Mouse (Mus musculus) cerebellum, adult (tissue): ENCODE data around the gene Pcyox1.

ENCODE experiments used
- ATAC-seq: cut with Nextera tagmentation; 2 replicates; pipeline ENCODE4 v1.9.2; 2017; ENCODE audit warnings: mild to moderate bottlenecking, moderate library complexity, mixed read lengths; ENCODE audit not compliant: insufficient number of reproducible peaks, low FRiP score, low TSS enrichment

The Pcyox1 gene

DNA sequence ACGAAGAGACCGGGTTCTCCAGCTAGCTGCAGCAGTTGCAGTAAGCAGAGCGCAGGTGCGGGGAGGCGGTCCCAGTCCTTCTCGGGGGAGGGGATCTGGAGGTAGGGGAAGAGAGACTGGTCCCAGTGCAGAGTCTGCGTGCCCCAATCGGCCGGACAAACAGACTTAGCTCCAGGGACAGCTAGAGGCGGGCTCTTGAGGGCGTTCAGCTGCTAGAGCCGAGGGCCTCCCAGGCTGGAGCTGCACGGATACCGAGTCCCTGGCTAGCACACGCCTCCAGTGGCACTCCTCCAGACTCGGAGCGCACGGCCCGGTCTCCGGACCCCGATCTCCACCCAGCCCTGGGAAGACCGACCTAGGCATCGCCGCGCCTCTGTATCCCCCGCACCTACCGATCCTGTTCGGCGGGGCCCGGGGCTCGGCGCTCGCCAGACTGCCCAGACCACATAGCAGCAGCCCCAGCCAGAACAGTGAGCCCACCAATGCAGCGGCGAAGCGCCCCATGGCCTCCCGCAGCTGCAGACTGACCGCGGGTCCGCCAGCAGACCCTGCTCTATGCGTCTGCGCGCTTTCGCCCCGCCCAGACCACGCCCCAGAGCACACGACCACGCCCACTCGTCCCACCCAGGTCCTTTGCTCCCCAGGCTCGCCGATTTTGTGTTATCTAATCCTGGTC is at the start of gene Pcyox1:
Gene Pcyox1, minus strand, starts transcription at position 574 of the 676 bp plus-strand sequence.
- peak; percentile 85 for ATAC-seq

DNA sequence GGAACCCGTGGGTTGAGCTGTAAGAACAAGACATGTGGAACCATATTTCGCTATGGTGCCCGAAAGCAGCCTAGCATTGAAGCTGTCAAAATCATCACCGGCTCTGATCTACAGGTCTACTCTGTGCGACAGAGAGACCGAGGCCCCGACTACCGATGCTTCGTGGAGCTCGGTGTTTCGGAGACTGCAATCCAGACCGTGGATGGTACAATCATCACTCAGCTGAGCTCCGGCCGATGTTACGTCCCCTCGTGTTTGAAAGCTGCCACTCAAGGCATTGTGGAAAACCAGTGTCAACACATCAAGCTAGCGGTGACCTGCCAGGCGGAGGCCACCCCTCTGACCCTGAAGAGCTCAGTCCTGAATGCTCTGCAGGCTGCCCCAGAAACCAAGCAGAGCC is 48.6 kb upstream of the Pcyox1 start:
- no peak for ATAC-seq

DNA sequence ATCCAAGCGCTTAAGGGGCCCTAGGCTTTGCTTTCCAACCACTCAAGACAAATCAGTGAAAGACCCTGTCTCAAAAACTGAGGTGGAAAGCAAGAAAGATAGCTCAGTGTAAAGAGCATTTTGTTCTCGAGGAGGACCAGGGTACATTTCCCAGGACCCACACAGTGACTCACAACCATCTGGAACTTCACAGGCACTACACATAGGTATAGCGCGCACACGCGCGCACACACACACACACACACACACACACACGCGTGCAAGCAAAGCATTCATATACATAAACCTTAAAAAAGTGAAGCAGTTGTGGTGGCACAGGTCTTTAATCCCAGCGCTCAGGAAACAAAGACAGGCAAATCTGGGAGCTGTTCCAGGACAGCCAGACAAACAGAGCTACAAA is 44.6 kb upstream of the Pcyox1 start:
- ATAC-seq: no peak

DNA sequence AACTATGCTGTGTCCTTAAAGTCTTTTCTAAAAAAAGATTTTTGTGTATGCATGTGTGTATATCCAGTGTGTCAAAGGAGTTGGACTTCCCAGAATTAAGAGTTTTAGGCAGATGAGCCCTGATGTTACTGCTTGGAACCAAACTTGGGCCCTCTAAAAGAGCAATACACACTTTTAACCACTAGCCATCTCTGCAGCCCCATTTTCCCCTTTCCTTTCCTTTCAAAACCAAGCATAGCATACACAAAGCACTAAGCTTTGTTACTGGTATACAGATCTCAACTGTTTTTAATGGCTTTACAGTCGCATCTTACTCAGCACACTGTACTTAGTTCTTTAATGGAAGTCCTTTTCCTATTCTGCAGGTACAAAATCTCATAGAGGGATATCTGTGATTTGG is 42.6 kb upstream of the Pcyox1 start:
- no peak for ATAC-seq

DNA sequence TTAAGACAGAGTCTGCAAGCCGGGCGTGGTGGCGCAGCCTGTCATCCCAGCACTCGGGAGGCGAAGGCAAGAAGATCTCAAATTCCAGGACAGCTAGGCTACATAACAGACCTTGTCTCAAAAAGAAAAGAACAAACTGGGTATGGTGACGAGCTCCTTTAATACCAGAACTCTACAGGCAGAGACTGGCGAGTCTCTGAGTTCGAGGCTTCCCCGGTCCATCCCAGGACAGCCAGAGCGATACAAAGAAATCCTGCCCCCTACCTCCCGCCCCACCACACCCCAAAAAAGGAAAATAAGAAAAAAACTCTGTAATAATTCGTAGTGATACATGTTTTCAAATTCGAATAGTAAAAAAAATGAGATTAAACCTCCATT is 42.2 kb upstream of the Pcyox1 start:
- no peak for ATAC-seq

DNA sequence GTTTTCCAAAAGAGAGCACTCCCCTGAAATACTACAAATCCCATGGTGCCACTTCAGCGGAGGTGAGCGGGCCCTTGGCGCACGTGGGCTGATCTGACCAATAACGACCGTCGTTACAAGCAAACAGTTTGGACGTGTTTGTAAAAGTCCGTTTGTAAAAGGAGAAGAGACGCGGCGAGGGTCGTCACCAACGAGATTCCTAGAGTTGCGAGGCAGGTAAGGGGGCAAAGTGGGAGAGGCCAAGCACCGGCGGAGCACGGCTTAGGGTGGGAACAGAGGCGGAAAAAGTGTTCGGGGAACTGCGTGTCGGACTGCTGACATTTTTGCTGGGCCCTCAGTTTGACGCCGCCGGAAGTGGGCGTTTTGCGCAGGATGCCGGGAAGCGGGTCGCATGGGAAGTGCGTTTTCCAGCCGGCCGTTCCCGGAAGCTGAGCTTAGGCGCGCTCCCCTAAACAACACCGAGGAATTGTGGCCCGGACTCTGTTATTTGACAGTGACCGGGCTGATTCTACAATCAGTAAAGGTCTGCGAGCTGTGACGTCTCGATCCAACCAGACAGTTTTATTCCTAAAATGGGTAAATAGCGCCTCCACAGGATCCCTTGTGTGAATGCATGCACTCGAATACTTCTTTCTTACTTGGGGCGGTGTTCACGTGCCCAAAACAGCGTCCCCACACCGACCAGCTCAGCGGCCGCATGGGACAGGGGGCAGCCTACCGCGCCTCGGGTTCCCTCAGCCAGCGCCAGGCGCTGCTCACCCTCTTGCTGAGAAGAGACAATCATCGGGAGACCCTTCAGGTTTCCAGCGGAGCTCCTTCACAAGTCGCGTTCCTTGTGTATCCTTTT is 41.5 kb upstream of the Pcyox1 start, which contains the start of gene C87436:
Gene C87436, plus strand, starts transcription at position 103 of the 847 bp plus-strand sequence.
- ATAC-seq: peak; percentile 93

DNA sequence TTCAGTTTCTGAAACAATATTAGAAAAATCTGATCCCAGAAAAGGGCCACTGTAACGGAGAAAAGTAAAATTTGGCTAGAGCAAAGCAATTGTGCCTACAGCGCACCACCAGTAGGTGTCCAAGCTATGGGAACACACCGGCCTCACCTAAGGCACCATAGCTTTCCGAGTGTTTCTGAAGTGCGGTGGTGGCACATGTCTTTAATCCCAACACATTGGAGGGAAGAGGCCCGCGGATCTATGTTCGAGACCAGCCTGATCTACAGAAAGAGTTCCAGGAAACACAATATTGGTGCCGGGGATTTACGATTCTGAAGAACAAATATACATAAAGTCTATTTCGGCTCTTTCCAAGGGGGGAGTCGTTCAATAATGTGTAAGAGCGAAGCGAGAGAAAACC is 40.8 kb upstream of the Pcyox1 start:
- peak; percentile 24; the same call in 1 of the 2 replicates for ATAC-seq

DNA sequence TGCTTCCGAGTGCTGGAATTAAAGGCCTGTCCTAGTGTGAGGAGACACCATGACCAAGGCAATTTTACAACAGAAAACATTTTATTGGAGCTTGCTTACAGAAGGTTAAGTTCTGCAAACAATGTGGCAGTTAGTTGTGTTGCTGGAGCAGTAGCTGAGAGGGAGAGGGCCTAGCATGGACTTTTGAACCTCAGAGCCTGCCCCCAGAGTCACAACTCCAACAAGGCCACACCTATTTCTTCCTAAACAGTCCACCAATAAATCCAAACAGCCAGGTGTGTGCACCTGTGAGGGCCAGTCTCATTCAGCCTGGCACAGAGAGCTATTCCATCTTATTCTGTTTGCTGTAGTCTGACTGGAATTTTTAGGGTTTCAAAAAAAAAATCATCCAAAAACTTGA is 36.7 kb upstream of the Pcyox1 start:
- no peak for ATAC-seq

DNA sequence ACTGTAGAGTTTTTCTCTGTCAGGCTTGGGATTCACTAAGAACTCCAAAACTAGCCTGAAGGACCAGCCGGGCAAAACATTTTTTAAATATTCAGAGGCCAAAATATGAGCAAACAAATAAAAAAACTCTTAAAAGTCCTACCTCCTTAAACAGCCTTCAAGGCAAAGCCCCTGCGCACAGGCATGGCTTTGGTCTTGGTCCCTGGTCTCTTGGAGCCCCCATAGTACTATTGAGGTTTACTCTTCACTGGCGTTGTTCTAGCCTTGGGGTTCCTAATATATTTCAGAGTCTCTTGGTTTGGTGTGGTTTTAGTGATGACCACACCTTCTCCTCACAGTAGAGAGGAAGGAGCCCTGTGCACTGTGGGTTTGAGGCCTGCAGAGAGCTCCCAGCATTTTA is 34.6 kb upstream of the Pcyox1 start:
- no peak for ATAC-seq

DNA sequence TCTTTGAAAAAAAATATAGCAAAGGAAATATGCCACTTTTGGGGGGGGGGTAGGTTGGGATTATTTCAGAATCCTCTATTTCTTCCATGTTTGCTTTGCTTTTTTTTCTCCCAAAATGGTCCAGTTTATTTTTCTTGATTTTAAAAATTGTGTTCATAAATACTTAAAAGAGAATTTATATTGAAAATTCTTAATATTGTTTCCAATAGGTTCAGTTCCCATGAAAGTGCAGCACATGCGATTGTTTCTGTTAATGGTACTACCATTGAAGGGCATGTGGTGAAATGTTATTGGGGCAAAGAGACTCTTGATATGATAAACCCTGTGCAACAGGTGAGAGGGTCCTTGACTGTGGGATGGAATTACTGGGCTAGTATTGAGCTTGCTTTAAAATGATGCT is 29.4 kb upstream of the Pcyox1 start, which contains the start of gene Gm44790:
Gene Gm44790, plus strand, starts transcription at position 301 of the 400 bp plus-strand sequence.
- no peak for ATAC-seq

DNA sequence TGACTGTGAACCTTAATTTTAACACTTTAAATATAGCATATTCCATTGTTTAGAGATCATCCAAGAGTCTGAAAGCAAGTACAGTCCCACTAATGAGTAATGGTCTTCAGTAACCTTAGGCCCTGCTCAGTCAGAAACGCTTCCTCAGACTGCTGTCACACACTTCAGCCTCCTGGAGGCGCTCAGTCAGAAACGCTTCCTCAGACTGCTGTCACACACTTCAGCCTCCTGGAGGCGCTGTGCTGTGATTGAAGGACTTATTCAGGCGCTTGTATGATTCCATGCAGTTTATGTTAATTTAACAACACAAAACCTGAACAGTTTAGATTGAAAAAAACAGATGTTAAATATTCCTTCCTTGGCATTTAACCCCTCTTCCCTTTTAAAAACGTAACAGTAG is 23.5 kb upstream of the Pcyox1 start:
- ATAC-seq: no peak

DNA sequence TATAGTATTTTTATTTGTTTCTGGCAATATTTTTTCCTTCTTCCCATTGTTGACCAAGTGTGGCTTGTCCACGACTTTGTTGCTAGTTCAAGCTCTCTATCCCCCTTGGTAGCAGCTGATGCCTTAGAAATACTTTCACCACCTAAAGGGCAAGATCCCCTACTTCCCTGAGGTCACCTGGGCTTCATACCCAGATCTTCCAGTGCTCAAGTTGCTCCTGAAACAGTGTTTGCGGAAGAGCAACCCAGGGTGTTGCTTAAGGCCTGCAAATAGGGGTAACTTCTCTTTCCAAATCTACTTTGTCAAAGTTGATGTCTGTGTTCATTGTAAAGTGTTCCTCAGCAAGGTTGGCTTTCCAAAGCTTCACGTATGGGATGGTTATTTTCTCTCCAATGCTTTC is 22.3 kb upstream of the Pcyox1 start:
- ATAC-seq: no peak

DNA sequence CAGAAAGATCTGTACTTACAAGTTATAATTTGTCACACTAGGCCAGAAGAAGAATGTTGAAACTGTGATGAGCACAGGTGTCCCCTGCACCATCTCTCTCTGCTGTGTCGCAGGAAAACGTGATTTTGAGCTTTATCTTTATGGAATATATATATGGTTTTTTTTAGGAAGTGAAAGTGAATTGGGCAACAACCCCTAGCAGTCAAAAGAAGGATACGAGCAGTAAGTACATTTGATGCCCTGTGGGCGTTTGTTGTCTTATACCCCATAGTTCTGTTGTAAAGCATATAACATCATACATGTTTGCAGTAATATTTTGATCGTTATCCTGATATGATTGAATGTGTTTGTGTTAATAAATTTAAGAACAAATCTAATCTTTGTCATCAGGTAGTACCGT is 21.8 kb upstream of the Pcyox1 start:
- ATAC-seq: no peak

DNA sequence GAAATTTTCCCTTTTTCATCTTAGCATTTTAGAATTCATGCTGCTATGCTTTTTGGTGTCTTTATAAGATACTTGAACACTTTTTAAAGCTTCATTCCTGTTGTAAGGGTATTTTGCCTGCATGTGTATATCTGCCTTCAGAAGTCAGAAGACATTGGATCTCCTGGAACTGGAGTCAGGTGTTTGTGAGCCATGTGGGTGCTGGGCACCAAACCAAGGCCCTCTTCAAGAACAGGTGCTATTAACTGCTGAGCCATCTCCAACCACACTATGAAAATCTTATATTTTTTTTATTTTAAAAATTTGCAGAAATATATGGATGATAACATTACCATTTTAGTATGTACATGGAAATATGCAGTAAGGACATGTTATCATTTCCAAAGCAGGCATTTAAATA is 9.4 kb upstream of the Pcyox1 start:
- no peak for ATAC-seq

DNA sequence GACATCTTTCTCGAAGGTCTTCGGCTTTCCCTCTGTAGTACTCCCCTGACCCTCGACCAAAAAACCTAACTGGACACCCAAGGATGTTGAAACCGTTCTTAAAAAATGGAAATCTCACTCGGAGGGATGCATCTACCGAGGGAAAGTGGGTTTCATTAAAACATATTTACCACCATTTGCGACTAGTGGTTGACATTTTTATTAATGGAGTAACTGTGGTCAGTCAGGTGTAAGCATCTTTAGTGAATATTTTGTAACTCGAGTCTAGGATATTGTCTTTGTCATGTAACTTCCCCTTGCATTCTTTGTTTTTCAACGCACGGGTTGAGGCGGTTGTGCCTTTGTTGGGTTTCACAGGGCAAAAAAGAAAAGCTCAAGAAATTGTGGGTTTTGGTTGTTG is 8.0 kb upstream of the Pcyox1 start:
- ATAC-seq: no peak

DNA sequence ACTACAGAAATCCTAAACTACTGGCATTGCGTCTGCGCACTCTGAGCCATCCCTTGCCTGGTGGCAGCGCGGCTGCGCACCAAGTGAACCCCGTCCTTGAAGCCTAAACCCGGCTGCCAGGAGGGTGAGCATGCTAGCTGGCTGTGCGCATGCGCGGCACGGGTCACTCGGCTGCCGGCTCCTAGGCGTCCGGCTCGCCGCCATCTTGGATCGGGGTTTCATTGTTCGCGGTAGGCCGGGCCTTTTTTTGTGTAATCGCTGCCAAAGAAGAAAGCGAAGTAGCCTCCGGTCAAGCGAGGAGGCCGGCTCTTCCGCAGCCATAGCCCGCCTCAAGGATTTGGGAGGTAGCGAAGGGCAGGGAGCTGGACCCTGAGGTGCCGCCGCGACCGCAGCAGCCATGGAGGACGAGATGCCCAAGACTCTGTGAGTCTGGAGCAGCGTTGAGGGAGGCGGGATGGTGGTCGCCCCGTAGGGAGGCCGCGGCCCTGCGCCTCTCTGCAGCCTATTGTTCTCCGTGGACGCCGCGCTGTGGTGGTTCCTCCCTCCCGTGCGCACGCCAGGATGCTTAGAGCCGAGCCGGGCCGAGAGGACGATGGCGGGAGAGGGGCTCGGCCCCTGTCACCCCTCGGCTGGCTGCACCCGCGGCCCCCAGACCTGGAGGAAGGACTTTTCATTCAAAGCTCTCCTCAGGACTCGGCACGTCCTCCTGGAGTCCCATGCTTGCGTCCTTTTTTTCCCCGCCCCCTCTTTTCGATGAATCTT is 7.3 kb upstream of the Pcyox1 start, which contains the start of gene Tia1:
Gene Tia1, plus strand, starts transcription at position 120 of the 762 bp plus-strand sequence.
- peak; percentile 97 for ATAC-seq

DNA sequence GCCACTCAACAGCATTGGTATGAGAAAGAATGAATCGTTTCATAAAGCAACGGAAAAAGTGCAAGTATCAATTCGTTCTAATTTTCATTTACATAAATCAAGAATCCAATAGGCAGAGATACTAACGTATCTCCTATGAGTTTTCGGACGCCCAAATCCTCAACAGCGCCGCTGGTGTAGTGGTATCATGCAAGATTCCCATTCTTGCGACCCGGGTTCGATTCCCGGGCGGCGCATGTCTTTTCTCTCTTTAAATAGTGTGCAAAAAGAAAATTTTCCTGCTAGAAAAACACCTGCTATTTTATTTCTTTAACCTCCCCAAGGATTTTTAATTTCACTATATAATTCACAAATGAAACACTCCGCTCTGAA is 6.8 kb upstream of the Pcyox1 start:
- ATAC-seq: peak; percentile 53

DNA sequence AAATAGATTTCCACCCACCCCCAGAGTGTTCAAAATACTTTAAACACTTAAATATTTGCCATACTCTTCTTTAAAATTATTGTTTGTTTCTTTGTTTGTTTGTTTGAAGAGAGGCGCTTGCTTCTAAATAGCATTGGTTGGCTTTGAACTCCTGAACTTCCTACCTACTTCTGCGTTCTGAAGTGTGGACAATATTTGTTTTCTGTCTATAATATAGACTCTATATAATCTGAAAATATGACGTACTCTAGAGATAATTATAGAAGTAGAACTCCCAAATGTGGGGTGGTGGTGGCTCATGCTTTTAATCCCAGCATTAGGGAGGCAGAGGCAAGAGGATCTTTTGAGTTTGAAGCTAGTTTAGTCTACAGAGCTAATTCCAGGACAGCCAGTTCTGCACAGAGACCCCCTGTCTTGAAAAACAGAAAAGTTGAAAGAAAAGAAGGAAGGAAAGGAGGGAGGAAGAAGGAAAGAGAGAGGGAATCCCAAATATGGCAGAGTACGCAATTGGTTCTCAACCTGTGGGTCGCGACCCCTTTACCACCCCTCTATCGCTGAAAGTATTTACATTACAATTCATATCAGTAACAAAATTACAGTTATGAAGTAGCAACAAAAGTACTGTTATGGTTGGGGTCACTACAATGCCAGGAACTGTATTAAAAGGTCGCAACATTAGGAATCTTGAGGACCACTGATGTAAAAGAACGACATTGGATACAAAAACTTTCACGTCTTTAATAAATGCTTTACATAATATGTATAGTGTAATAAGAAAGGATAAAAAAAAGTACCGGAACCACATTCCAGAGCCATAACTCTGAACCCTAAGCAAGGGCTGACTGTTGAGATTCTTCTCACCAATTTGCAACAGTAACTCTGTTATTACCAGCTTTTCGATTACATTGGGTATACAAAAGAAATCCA is 6.0 kb upstream of the Pcyox1 start:
- no peak for ATAC-seq

DNA sequence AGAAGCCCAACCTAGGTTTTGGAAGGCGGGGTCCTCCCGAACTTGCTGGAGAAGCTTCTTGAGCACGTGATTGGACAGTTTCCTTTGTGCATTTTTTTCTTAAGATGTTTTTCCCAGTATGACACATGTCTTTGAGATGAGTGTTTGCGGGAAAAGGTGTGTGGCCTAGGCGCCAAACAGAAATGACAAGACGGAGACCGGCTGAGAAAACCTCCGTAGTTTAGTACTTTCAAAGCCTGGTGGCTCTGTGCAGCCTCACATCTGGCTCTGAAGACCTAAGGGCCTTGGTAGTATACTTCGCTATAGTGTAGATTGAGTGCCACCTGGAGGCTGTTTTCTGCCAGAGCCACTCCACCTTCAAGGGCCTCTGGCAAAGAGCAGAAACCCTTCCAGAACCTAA is 4.0 kb upstream of the Pcyox1 start:
- ATAC-seq: no peak

DNA sequence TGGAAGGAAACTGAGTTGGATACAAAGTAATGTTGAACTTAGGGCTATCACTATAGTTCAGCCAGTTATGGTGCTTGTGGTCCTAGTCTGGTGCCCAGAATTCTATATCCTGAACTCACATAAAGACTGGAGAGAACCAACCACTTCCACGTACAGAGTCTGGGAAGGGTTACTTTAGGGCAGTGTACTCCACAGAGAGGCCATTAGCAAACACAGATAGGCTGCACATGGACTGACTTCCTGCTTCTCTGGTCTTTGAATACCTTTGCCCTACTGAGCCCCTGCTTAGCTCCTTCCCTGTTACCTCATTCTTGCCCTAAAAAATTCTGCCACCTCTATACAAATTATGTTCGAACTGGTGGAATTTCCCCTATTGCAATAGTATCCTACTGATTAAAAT is 3.0 kb upstream of the Pcyox1 start:
- no peak for ATAC-seq
